Mouse (Mus musculus): ENCODE measurements around the gene Nipsnap3a.

Gene Nipsnap3a

DNA sequence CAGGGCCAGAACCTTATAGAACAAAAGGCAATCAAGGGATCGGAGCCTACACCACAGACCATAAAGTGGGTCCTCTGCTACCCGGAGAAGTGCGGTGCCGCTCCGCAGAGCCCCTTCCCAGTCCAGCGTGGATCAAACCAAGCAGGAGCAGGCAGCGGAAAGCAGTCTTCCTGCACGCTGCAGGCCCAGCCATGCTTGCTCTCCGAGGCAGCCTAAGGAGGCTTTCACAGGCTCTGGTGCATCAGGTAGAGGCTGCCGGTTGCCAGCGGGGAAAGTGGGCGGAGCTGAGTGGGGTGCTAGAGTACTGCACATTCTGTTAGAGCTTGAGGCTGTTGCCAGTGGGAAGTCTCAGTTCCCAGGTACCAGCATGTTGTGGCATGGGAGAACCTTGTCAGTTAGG, at the start of gene Nipsnap3a:
Gene Nipsnap3a, plus strand, starts transcription at position 25 of the 400 bp plus-strand sequence.
- DNase-seq, result no peak

DNA sequence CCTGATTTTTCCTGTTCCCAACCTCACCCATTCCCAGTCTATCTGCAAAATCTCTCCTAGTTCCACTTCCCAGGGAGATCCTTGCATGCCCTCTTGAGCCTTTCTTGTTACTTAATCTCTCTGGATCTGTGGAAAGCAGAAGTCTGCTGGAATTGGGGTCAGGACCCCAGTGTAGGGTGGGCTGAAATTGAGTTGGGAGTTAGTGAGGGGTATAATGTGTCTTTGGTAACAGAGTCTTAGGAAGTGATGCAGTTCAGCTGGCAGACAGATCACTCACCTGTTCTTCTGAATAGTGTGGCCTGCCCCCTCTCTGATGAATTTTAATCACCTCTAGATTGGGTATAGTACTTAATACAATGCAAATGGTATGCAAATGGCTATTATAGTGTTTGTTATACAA, 42.4 kb upstream of the Nipsnap3a start:
- DNase-seq, result no peak

GRCm38 (mm10) chr4:52949005-52949404, 40.1 kb upstream of the Nipsnap3a start:
- DNase-seq, result no peak

DNA sequence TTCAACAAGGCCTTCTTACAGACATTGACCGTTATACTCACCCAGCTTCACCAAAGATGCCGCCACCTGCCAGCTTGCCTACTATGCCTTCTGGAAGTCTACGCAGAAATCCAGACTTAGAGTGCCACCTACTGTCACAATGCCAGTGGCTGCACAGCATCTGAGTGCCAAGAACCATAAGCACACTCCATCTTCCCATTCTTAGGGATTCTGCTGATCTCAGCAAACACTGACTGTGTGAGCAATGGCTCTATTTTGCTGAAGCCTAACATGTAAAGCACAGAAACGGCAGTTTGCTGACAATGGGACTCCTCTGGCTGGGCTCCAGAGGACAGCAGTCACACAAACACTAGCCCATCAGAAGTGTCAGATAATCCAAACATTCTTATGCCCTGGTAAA, 30.4 kb upstream of the Nipsnap3a start:
- peak; percentile 13 for DNase-seq

DNA sequence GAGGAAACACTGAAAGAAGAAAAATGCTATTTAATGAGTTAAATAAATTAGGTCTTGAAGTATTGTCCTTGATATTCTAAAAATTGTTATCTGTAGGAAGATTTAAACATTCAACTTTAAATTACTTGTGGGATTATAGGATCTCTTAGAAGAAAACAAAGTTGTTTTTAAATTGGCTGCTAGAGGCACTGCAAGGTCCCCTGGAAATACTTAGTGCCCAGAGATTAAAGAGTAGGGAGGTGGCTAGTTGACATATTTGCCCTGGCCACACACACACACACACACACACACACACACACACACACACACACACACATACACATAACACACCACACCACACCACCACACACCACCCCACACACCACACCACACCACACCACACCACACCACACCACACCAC, 24.8 kb upstream of the Nipsnap3a start, which contains the start of gene Olfr270:
Gene Olfr270, plus strand, starts transcription at position 301 of the 400 bp plus-strand sequence.
- no peak for DNase-seq

DNA sequence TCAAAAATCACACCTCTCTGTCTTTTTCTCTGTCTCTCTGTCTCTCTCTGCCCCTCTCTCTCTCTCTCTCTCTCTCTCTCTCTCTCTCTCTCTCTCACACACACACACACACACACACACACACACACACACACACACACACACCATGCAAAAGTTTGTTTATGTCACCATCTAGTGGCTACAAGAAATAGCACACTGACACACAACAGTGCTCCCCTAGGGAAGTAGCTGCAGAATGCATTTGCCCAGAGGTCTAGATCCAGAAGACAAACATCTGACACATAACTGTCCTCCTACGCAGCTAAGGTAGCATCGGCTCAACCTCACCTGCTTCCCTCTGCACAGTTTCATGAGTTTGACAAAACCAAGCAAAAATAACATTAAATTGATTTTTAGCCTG, 3.9 kb upstream of the Nipsnap3a start:
- DNase-seq, result no peak

- no peak for DNase-seq
These were observed 2.8 kb upstream of the Nipsnap3a start for GRCm38 (mm10) chr4:52986266-52986665.

DNA sequence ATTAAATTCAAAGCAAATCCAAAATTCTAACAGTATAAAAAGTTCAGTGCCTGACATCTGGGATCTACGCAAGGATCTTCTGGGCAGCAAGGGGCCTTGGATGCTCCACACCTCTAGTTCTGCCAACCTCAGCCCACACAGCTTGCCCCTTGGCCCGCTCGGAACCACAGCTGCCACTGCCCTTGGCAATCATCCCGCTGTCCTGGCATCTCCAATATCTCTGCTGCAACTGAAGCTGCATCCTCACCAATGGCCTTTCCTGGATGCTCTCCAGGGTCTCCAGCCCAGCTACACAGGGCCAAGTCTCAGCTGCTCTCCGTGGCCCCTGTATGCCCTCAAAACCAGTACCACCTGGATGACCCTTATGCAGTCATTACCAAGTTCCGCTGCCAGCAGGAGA, 10.4 kb downstream of the Nipsnap3a start:
- DNase-seq, result no peak

- no peak for DNase-seq
These were observed 11.1 kb downstream of the Nipsnap3a start for GRCm38 (mm10) chr4:53000154-53000553.

- DNase-seq, result no peak
These were observed 20.1 kb downstream of the Nipsnap3a start for GRCm38 (mm10) chr4:53009183-53009582.

GRCm38 (mm10) chr4:53009871-53010270, 20.8 kb downstream of the Nipsnap3a start:
- DNase-seq, result no peak

DNA sequence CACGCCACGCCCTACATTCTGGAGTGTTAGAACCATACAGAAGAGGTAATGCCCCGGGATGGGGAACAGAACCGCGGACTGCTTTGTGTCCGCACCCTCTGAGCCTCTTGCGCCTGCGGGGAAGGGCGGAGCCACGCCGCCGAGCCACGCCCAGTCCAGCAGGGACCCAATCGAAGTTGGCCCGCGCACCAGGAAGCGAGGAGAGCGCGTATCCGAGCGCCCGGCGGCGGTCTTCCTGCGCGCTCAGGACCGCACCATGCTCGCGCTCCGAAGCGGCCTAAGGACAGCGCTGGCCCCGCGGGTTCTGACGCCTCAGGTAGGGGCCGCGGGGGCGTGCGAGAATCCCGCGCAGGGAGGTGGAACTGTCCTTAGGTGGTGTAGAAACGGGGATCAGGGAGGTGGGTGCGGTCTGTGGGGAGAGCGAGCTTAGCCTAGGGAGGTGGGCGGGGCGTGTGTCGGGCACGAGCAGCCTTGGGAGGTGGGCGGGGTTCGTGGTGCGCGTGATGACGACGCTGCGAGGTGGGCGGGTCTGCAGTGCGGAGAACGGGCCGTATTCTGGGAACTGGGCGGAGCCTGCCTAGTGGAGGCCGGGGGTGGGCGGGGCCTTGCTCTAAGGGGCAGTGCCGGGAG, 22.8 kb downstream of the Nipsnap3a start, which contains the start of gene Nipsnap3b:
Gene Nipsnap3b, plus strand, starts transcription at position 149 of the 630 bp plus-strand sequence.
- DNase-seq, result peak; percentile 93

- no peak for DNase-seq
These were observed 25.3 kb downstream of the Nipsnap3a start for GRCm38 (mm10) chr4:53014421-53014820.

- no peak for DNase-seq
These were observed 26.0 kb downstream of the Nipsnap3a start for GRCm38 (mm10) chr4:53015024-53015423.

DNA sequence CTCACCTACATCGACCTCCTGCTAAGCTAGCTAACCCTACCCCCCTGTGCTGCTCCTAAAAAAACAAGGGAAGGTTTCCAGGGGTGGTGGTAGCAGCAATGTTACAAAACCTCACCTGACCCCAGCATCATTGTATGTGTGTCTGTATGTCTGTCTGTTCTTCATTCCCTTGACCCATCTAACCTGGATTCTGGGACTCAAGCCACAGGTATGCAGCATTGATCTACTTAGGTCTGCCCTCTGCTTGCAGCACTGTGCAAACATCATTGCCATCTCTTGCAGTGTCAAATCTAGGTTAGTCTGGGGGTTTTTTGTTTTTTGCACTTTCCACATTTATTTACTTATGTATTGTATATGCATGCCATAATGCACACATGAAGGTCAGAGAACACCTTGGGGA, 29.3 kb downstream of the Nipsnap3a start:
- no peak for DNase-seq

GRCm38 (mm10) chr4:53023189-53023925, 34.3 kb downstream of the Nipsnap3a start:
- DNase-seq, result no peak

GRCm38 (mm10) chr4:53024397-53024796, 35.3 kb downstream of the Nipsnap3a start:
- DNase-seq, result no peak

DNA sequence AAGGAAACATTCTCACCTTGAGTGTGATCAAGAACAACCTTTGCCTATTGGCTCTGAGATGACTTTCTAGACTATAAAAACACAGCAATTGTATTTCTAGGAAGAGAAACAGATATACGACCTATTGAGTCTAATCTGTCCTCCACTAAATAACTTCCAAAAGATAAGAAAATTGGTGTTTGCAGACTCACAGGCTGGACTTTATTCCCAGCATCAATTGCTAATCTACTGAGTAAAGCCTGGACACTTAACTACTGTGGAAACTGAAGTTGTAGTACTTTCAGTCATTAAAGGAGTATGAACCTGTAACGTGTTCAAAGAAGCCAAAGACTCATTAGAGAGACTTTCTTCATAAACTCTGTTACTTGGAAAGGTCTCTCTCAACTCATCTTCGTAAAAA, 38.7 kb downstream of the Nipsnap3a start:
- no peak for DNase-seq

DNA sequence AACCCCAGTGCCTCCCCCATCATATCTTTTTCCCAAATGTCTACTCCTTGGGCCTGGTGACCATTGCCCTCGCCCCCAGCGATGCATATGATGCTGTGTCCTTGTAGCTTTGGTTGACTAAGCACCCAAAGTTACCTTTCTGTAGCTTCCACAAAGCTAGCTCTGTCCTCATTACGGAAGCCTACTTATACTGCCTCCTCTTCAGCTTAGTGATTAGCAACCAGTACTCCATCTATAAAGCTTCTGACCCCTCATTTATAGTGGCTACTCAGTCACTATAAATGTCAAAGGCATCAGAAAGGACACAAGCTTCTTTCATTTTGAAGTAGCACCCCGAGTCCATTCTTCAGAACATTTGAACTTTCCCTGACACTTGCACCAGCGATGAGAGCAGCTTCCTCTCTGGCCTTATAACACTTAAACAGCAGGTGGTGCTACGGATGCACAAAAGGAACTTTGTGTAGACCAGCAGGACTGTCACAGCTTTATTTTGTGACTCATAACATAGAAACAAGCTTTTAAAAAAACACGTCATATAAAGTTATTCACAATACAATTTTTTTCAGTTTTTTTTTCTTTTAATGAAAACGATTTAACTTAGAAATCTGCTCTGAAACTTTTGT, 41.4 kb downstream of the Nipsnap3a start:
- DNase-seq, result no peak

- no peak for DNase-seq
These were observed 54.7 kb downstream of the Nipsnap3a start for GRCm38 (mm10) chr4:53043819-53044218.

GRCm38 (mm10) chr4:53045807-53046206, 56.7 kb downstream of the Nipsnap3a start:
- DNase-seq, result no peak

DNA sequence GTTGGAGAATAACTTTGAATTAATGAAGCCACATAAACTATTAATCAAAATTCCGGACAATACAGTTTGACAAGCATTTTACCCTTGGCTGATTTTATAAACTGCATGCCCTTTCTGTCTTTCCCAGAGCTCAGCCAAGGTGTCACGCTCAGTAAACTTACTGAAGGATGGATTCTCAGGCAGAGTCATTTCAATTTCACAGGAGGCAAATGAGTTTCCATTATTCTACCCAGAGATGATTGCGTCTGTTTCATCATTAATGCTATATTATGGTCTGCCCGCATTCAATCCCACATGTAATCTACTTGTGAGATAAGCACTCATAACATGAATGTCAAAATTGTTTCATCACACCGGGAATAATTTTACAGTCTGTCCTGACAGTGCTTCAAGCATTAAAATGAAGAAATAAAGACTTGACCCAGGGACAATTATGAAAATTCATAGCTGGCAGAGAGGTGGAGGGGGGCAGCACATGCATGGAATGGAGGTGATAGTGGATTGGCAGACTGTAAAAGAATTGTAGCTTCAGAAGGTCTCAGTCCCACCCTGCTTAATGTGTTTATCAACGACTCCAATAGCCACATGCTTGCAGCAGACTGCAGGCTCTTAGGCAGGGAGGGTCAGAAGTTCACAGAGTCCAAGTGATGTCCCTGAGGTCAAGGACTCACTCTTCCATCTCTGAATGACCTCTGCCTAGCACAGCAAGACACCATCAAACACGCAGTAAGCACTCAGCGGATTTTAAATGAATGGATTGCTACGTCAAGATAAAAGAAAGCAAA, 57.4 kb downstream of the Nipsnap3a start:
- DNase-seq, result no peak
